Mouse (Mus musculus) forebrain, embryonic 12.5 days (tissue): ENCODE measurements at regions not wholly inside any gene's neighbourhood (a gene's known extent, or its start where the extent isn't known, plus 50 kb on each side); places are given as distances from the start of the nearest gene placed in this dataset.

Experiments used
- ATAC-seq: fragments of 200-750 bp; cut with Nextera tagmentation; 2 replicates; pipeline ENCODE4 v1.8.0; 2017; ENCODE audit warnings: moderate TSS enrichment; ENCODE audit not compliant: low FRiP score
- H3K27ac ChIP-seq: fragments of 300-500 bp; sonication (generic); 2 replicates; pipeline ENCODE4 v1.5.1; 2016; ENCODE audit warnings: mild to moderate bottlenecking
- H3K27me3 ChIP-seq: fragments of 300-500 bp; sonication (generic); 2 replicates; pipeline ENCODE4 v1.6.1; 2016; ENCODE audit warnings: mild to moderate bottlenecking
- H3K36me3 ChIP-seq: fragments of 300-500 bp; sonication (generic); replicated peaks from 2 replicates; pipeline ENCODE4 v1.6.1; 2016; ENCODE audit warnings: mild to moderate bottlenecking
- H3K4me1 ChIP-seq: fragments of 300-500 bp; sonication (generic); 2 replicates; pipeline ENCODE4 v1.6.1; 2016
- H3K4me2 ChIP-seq: fragments of 300-500 bp; sonication (generic); 2 replicates; pipeline ENCODE4 v1.6.1; 2016; ENCODE audit warnings: mild to moderate bottlenecking, moderate library complexity
- H3K4me3 ChIP-seq: fragments of 300-500 bp; sonication (generic); replicated peaks from 2 replicates; pipeline ENCODE4 v1.5.1; 2016; ENCODE audit warnings: mild to moderate bottlenecking
- H3K9ac ChIP-seq: fragments of 300-500 bp; sonication (generic); 2 replicates; pipeline ENCODE4 v1.6.1; 2016; ENCODE audit warnings: mild to moderate bottlenecking
- H3K9me3 ChIP-seq: fragments of 300-500 bp; sonication (generic); 2 replicates; pipeline ENCODE4 v1.6.1; 2016
- WGBS: fragments of 180-500 bp; shearing (Covaris S2); methylation state at CpG from one replicate; pipeline ENCODE4 v1.1.7; 2016; 5-methylcytosine and 5-hydroxymethylcytosine counted together

- Histone ChIP-seq H3K27me3 (peaks cover 85% of the 10 kb centered on the region), H3K4me2 (no peak overlapping the region), H3K9me3 (no peaks in the 10 kb centered on the region), H3K4me1 (no peaks in the 10 kb centered on the region; the same call in 1 of the 2 replicates), H3K4me3 (no peak overlapping the region), H3K27ac (no peak overlapping the region), H3K9ac (no peak overlapping the region), H3K36me3 (no peaks in the 10 kb centered on the region)
- no peak for ATAC-seq
- 84% methylated on average over 1 of the region's 1 CpGs for WGBS
These were observed 73.6 kb downstream of the Hes1 start for GRCm38 (mm10) chr16:30137812-30138211.

GRCm38 (mm10) chr16:30144818-30145464 lies 80.8 kb downstream of the Hes1 start:
- Histone ChIP-seq H3K4me2 (peak overlapping the region; percentile 41), H3K9me3 (no peaks in the 10 kb centered on the region), H3K27ac (no peak overlapping the region), H3K9ac (no peak overlapping the region), H3K36me3 (no peaks in the 10 kb centered on the region), H3K4me1 (peaks cover 11% of the 10 kb centered on the region), H3K27me3 (peaks cover 76% of the 10 kb centered on the region), H3K4me3 (no peak overlapping the region)
- ATAC-seq: no peak
- 17% methylated on average over 13 of the region's 13 CpGs for WGBS

- H3K9me3 ChIP-seq: no peaks in the 10 kb centered on the region
- H3K9ac ChIP-seq: no peak overlapping the region
- ATAC-seq: peak; percentile 86
- H3K27ac ChIP-seq: no peak overlapping the region
- H3K4me1 ChIP-seq: peaks cover 11% of the 10 kb centered on the region
- H3K4me3 ChIP-seq: no peak overlapping the region
- WGBS: 12% methylated on average over 16 of the region's 16 CpGs
- peaks cover 76% of the 10 kb centered on the region for H3K27me3 ChIP-seq
- peak overlapping the region; percentile 41 for H3K4me2 ChIP-seq
- H3K36me3 ChIP-seq: no peaks in the 10 kb centered on the region
These were observed 81.5 kb downstream of the Hes1 start for GRCm38 (mm10) chr16:30145465-30146207.

GRCm38 (mm10) chr16:30146208-30146525 lies 82.0 kb downstream of the Hes1 start:
- peaks cover 11% of the 10 kb centered on the region for H3K4me1 ChIP-seq
- ATAC-seq: peak; percentile 42; the same call in 1 of the 2 replicates
- no peak overlapping the region for H3K4me3 ChIP-seq
- H3K27me3 ChIP-seq: peaks cover 75% of the 10 kb centered on the region
- no peak overlapping the region for H3K4me2 ChIP-seq
- no peaks in the 10 kb centered on the region for H3K9me3 ChIP-seq
- WGBS: 56% methylated on average over 1 of the region's 1 CpGs
- H3K27ac ChIP-seq: no peak overlapping the region
- no peak overlapping the region for H3K9ac ChIP-seq
- no peaks in the 10 kb centered on the region for H3K36me3 ChIP-seq

- H3K27me3 ChIP-seq: peaks cover 65% of the 10 kb centered on the region
- H3K36me3 ChIP-seq: no peaks in the 10 kb centered on the region
- H3K4me3 ChIP-seq: no peak overlapping the region
- H3K4me1 ChIP-seq: peaks cover 11% of the 10 kb centered on the region
- no peak for ATAC-seq
- H3K27ac ChIP-seq: no peak overlapping the region
- no peak overlapping the region for H3K9ac ChIP-seq
- WGBS: 86% methylated on average over 4 of the region's 4 CpGs
- H3K4me2 ChIP-seq: no peak overlapping the region
- no peaks in the 10 kb centered on the region for H3K9me3 ChIP-seq
These were observed 83.1 kb downstream of the Hes1 start for GRCm38 (mm10) chr16:30147296-30147695.

GRCm38 (mm10) chr16:30151104-30151503 lies 86.9 kb downstream of the Hes1 start:
- Histone ChIP-seq H3K36me3 (no peaks in the 10 kb centered on the region), H3K9me3 (no peaks in the 10 kb centered on the region), H3K27me3 (peaks cover 44% of the 10 kb centered on the region), H3K27ac (no peak overlapping the region), H3K4me2 (no peak overlapping the region), H3K4me1 (peaks cover 12% of the 10 kb centered on the region), H3K9ac (no peak overlapping the region), H3K4me3 (no peak overlapping the region)
- no peak for ATAC-seq
- 87% methylated on average over 3 of the region's 3 CpGs for WGBS

GRCm38 (mm10) chr16:30155070-30155469 lies 90.9 kb downstream of the Hes1 start:
- H3K36me3 ChIP-seq: no peaks in the 10 kb centered on the region
- 0 out of 2 replicates have a peak overlapping the region, but pooled peaks have one; percentile 2 for H3K4me2 ChIP-seq
- no peak overlapping the region for H3K4me3 ChIP-seq
- H3K9me3 ChIP-seq: no peaks in the 10 kb centered on the region
- 38% methylated on average over 6 of the region's 6 CpGs for WGBS
- no peak overlapping the region for H3K9ac ChIP-seq
- ATAC-seq: no peak
- H3K4me1 ChIP-seq: peaks cover 16% of the 10 kb centered on the region
- H3K27ac ChIP-seq: 0 out of 2 replicates have a peak overlapping the region, but pooled peaks have one; percentile 59
- peaks cover 28% of the 10 kb centered on the region for H3K27me3 ChIP-seq

GRCm38 (mm10) chr16:30155486-30156246 lies 91.5 kb downstream of the Hes1 start:
- Histone ChIP-seq H3K4me1 (peaks cover 16% of the 10 kb centered on the region), H3K9ac (no peak overlapping the region), H3K9me3 (no peaks in the 10 kb centered on the region), H3K36me3 (no peaks in the 10 kb centered on the region), H3K27ac (0 out of 2 replicates have a peak overlapping the region, but pooled peaks have one; percentile 59), H3K4me2 (peak overlapping the region; percentile 2; the same call in 1 of the 2 replicates), H3K27me3 (peaks cover 24% of the 10 kb centered on the region), H3K4me3 (no peak overlapping the region)
- WGBS: 13% methylated on average over 6 of the region's 6 CpGs
- ATAC-seq: peak; percentile 88

- Histone ChIP-seq H3K9me3 (no peaks in the 10 kb centered on the region), H3K36me3 (no peaks in the 10 kb centered on the region), H3K4me2 (no peak overlapping the region), H3K27me3 (peaks cover 21% of the 10 kb centered on the region), H3K9ac (no peak overlapping the region), H3K27ac (no peak overlapping the region), H3K4me1 (peaks cover 16% of the 10 kb centered on the region), H3K4me3 (no peak overlapping the region)
- 78% methylated on average over 9 of the region's 9 CpGs for WGBS
- no peak for ATAC-seq
These were observed 94.0 kb downstream of the Hes1 start for GRCm38 (mm10) chr16:30158184-30158583.

- no peaks in the 10 kb centered on the region for H3K36me3 ChIP-seq
- no peak for ATAC-seq
These were observed 96.2 kb downstream of the Hes1 start for GRCm38 (mm10) chr16:30160399-30160798.

GRCm38 (mm10) chr16:30163303-30163702 lies 99.1 kb downstream of the Hes1 start:
- Histone ChIP-seq H3K27me3 (peaks cover 7% of the 10 kb centered on the region; the same call in 1 of the 2 replicates), H3K9me3 (no peaks in the 10 kb centered on the region), H3K36me3 (no peaks in the 10 kb centered on the region), H3K4me1 (no peaks in the 10 kb centered on the region), H3K4me2 (no peak overlapping the region), H3K27ac (no peak overlapping the region), H3K9ac (no peak overlapping the region), H3K4me3 (no peak overlapping the region)
- WGBS: 85% methylated on average over 4 of the region's 4 CpGs
- no peak for ATAC-seq

More at GRCm38 (mm10) chr16:30160399-30160798, 96.2 kb downstream of the Hes1 start:
- H3K9ac ChIP-seq: no peak overlapping the region
- no peaks in the 10 kb centered on the region for H3K9me3 ChIP-seq
- no peak overlapping the region for H3K27ac ChIP-seq
- H3K4me3 ChIP-seq: no peak overlapping the region
- no peak overlapping the region for H3K4me2 ChIP-seq
- peaks cover 10% of the 10 kb centered on the region; the same call in 1 of the 2 replicates for H3K27me3 ChIP-seq
- 77% methylated on average over 2 of the region's 2 CpGs for WGBS
- peaks cover 12% of the 10 kb centered on the region for H3K4me1 ChIP-seq

- no peaks in the 10 kb centered on the region for H3K9me3 ChIP-seq
- H3K36me3 ChIP-seq: no peaks in the 10 kb centered on the region
- H3K4me1 ChIP-seq: no peaks in the 10 kb centered on the region
- H3K27ac ChIP-seq: no peak overlapping the region
- WGBS: 82% methylated on average over 3 of the region's 3 CpGs
- ATAC-seq: no peak
- H3K4me3 ChIP-seq: no peak overlapping the region
- no peak overlapping the region for H3K9ac ChIP-seq
- peaks cover 11% of the 10 kb centered on the region; the same call in 1 of the 2 replicates for H3K27me3 ChIP-seq
- H3K4me2 ChIP-seq: no peak overlapping the region
These were observed 101.5 kb downstream of the Hes1 start for GRCm38 (mm10) chr16:30165667-30166180.
